Mouse (Mus musculus) limb, embryonic 11.5 days (tissue): ENCODE measurements at regions not wholly inside any gene's neighbourhood (a gene's known extent, or its start where the extent isn't known, plus 50 kb on each side); places are given as distances from the start of the nearest gene placed in this dataset.

Source experiments
- ATAC-seq: fragments of 200-750 bp; cut with Nextera tagmentation; 2 replicates; pipeline ENCODE4 v1.8.0; 2017; ENCODE audit warnings: low read depth; ENCODE audit not compliant: insufficient number of reproducible peaks, low FRiP score, low TSS enrichment
- DNase-seq: peaks from one replicate; pipeline ENCODE4 v3.0.0-alpha.2; 2015; ENCODE audit warnings: low spot score
- H3K27ac ChIP-seq: fragments of 300-500 bp; sonication (generic); replicated peaks from 2 replicates; pipeline ENCODE4 v1.5.1; 2014; ENCODE audit warnings: low read depth, mild to moderate bottlenecking, low read length
- H3K27me3 ChIP-seq: fragments of 300-500 bp; sonication (generic); 2 replicates; pipeline ENCODE4 v1.6.1; 2014; ENCODE audit warnings: mild to moderate bottlenecking, low read length, mixed read lengths; ENCODE audit not compliant: control insufficient read depth, insufficient read depth
- H3K36me3 ChIP-seq: fragments of 300-500 bp; sonication (generic); 2 replicates; pipeline ENCODE4 v1.6.1; 2014; ENCODE audit warnings: mild to moderate bottlenecking, low read length, moderate library complexity, mixed read lengths; ENCODE audit not compliant: control insufficient read depth, insufficient read depth
- H3K4me1 ChIP-seq: fragments of 300-500 bp; sonication (generic); 2 replicates; pipeline ENCODE4 v1.6.1; 2014; ENCODE audit warnings: low read length, mixed read lengths; ENCODE audit not compliant: control insufficient read depth, insufficient read depth
- H3K4me2 ChIP-seq: fragments of 300-500 bp; sonication (generic); 2 replicates; pipeline ENCODE4 v1.6.1; 2014; ENCODE audit warnings: low read depth, mild to moderate bottlenecking, moderate library complexity; ENCODE audit not compliant: severe bottlenecking
- H3K4me3 ChIP-seq: fragments of 300-500 bp; sonication (generic); 2 replicates; pipeline ENCODE4 v1.5.1; 2014; ENCODE audit warnings: low read depth, low read length
- H3K9ac ChIP-seq: fragments of 300-500 bp; sonication (generic); 2 replicates; pipeline ENCODE4 v1.6.1; 2014; ENCODE audit warnings: mild to moderate bottlenecking, low read length
- H3K9me3 ChIP-seq: fragments of 300-500 bp; sonication (generic); 2 replicates; pipeline ENCODE4 v1.6.1; 2016; ENCODE audit warnings: low read length; ENCODE audit not compliant: control insufficient read depth
- WGBS: fragments of 180-500 bp; shearing (Covaris S2); extraction: QIAGEN DNeasy Blood & Tissue Kit; methylation state at CpG from one replicate; pipeline ENCODE4 v1.1.7; 2014; 5-methylcytosine and 5-hydroxymethylcytosine counted together

DNA sequence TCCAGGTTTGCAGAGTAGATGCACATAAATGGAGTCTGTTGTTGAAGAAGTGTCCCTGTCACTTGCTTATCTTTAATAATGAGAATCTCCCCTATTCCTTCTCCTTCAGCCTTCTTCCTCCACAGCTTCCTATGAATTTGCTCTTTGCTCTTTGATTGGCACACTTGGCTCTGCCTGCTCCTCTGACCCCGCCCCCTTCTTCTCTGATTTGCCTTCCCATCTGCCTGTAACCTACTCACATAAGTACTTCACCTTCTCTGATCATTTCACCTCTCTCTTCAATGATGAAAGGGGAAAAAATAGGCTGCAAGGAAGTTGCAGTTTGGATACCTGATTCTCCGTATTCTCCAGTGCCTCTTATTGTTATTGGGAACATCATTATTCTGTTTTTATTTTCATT is 66.1 kb upstream of the 9330182O14Rik start:
- Histone ChIP-seq H3K27ac (no peak overlapping the region), H3K27me3 (no peaks in the 10 kb centered on the region), H3K9ac (no peak overlapping the region), H3K36me3 (no peaks in the 10 kb centered on the region), H3K4me3 (no peak overlapping the region), H3K4me1 (no peaks in the 10 kb centered on the region), H3K9me3 (no peaks in the 10 kb centered on the region), H3K4me2 (no peak overlapping the region)
- DNase-seq (no peak), ATAC-seq (no peak)
- WGBS: 91% methylated on average over 2 of the region's 2 CpGs

GRCm38 (mm10) chr15:40075334-40075893 is 58.8 kb upstream of the 9330182O14Rik start:
- Histone ChIP-seq H3K4me3 (no peak overlapping the region), H3K4me2 (no peak overlapping the region), H3K27me3 (no peaks in the 10 kb centered on the region), H3K27ac (no peak overlapping the region), H3K36me3 (no peaks in the 10 kb centered on the region), H3K9ac (no peak overlapping the region), H3K9me3 (no peaks in the 10 kb centered on the region), H3K4me1 (0 out of 2 replicates have a peak, but pooled peaks cover 2% of the 10 kb centered on the region)
- WGBS: 70% methylated on average over 3 of the region's 3 CpGs
- DNase-seq (no peak), ATAC-seq (no peak)

DNA sequence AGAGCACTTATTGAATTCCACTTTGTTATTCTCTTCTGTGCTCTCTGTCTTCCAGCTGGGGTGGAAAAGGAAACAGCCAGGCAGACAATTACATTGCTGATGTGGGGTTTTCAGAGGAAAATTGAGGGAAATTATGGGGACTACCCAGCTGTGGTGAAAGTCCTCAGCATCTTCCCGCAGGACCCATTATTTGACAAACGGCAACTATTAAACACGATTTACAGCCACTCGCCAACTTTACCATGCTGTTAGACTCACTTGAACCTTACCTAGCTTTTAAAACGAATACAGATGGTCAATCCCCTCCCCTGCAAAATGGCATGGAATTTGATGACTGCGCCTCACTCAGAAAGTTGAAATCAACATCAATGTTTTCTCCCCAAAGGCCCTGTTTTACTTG is 54.3 kb upstream of the 9330182O14Rik start:
- Histone ChIP-seq H3K9ac (no peak overlapping the region), H3K27ac (no peak overlapping the region), H3K4me2 (no peak overlapping the region), H3K36me3 (no peaks in the 10 kb centered on the region), H3K4me3 (no peak overlapping the region), H3K9me3 (no peaks in the 10 kb centered on the region), H3K4me1 (0 out of 2 replicates have a peak, but pooled peaks cover 2% of the 10 kb centered on the region), H3K27me3 (no peaks in the 10 kb centered on the region)
- WGBS: 18% methylated on average over 6 of the region's 6 CpGs
- ATAC-seq: no peak
- peak; percentile 37 for DNase-seq
